Mouse (Mus musculus) ZHBTc4 (cell line): ENCODE results near the gene Rnf183.
A peak's percentile ranks its signal among the peaks of the same experiment; 100 is the strongest.
"Not testable (repeated sequence)": the region's sequence is repeated elsewhere in the genome, so short reads cannot be mapped to it uniquely, and the experiment has no call there.

Source experiments
- DNase-seq: peaks from one replicate; pipeline ENCODE4 v3.0.0-alpha.2; 2011; ENCODE audit warnings: low read depth, low spot score

Rnf183 gene

DNA sequence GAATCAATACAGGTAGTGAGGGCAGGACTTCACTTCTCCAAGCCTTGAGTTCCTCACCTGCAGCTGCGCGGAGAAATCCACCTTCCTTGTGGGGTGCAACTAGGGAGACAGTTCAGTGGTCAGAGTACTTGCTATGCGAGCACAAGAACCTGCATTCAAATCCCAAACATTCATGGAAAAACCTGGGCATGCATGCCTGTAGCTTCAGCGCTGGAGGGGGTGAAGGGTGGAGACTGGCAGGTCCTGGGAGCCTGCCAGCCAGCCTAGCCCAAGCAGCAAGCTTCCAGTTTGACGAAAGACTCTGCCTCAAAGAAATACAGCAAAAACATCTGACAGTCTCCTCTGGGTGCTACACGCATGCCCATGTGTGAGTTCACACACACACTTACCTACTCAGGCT lies at the start of gene Rnf183:
Rnf183 (minus strand) TSS at position 172 of the 400 bp plus-strand sequence.
- no peak for DNase-seq

DNA sequence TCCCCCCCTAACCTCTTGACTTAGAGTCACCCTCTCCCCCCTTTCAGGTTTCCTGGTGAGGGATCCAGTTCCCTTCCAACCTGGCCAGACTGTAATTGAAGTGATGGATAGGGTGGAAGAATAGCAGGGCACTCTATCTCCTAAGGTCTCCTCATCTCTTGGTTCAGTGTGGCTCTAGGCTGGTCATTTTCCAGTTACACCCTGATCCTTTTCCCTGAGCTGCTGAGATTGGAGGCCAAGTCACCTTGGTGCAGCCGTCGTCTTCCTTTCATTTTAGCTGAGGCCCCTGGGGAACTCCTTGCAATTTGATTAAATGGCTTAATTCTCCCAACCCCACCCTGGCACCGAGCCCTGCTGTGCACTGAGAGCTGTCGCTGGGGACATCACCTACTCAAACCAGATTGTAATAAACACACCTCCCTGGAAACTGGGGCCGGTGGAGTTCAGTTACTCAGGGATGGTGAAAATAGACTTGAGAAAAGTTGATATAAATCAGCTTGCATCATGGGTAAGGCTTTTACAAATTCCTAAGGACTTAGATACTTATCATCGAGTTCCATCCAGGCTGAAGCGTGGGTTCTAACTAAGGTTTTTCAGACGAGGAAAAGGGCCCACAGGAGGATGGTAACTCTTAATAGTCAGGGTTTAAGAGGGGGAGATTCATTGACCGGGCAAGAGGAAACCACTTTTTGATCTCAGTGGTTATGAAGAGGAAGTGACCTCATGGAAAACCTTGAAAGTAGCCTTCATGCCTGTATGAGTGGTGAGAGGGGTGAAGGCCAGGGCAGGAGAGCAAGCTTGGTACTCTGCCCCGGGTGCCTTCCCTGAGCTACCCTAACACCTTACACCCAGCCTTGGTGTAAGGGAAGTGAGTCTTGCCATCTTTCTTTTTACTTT lies 45.9 kb upstream of the Rnf183 start:
- peak; percentile 11 for DNase-seq

DNA sequence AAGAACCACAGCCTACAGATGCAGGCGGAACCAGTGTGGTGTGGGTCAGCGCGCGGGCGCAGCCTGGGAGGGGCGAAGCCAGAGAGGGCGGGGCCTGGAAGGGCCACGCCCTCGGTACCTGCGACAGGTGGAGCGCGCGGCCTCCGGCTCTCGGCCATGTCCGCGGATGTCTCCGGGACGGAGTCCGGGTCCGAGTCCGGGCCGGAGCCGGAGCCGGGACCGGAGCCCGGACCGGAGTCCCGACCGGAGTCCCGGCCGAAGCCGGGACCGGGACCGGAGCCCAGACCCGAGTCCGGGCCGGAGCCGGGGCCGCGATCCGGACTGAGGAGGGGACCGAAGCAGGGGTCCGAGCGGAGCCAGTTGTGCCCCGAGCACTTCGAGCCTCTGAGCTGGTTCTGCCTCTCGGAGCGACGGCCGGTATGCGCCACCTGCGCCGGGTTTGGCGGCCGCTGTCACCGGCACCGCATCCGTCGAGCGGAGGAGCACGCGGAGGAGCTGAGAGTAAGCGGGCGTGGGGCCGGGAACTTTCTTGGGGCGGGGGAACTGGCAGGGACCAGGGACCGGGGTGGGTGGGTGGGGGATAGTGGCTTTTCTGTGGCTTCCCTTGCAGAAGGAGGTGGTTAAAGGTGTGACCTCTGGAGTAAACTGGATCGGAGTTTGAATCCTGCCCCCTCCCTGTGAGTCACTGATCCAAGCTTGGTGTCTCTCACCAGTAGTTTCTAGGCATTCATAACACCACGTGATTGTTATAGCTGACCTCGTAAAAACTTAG lies 45.1 kb upstream of the Rnf183 start, which contains the start of gene Bspry:
Bspry (plus strand) TSS at position 117 of the 772 bp plus-strand sequence.
- DNase-seq = peak; percentile 80

DNA sequence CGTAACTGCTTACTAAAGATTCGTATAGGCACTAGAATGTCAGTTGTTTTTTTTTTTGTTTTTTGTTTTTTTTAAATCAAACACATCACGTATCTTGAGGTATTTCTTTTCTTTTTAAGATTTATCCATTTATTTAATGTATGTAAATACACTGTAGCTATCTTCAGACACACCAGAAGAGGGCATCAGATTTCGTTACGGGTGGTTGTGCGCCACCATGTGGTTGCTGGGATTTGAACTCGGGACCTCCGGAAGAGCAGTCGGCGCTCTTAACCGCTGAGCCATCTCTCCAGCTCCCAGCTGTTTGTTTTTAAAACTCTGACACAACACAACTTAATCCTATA lies 44.5 kb upstream of the Rnf183 start:
- DNase-seq = not testable (repeated sequence)

DNA sequence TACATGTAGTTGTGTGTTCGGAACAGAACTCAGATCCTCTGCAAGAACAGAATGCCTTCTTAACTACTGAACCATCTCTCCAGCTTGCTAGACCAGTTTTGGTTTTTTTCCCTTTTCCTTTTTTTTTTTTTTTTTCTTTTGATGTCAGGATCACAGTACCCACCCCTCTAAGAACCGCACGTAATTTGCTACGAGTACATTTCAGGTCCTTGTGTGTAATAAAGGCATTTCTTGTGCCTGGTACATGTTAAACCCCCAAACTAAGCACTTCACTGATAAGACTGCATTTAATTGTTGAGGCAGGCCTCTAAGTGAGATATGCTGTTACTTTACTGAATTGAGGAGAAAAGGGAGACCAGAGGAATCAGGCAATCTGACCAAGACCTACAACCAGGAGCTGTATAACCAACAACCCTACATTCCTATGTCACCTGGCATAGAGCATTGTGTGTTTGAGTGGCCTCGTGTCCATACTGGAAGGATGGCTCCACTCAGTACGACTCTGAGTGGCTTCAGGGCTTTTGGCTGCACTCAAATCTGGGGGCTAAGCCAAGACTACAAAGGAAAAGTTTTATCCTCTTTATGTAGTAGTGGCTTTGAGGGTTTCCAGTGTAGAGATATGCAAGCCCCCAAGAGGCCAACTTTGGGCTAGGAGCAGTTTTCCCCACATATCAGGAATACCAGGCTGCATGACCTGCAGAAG lies 42.6 kb upstream of the Rnf183 start:
- DNase-seq = no peak

DNA sequence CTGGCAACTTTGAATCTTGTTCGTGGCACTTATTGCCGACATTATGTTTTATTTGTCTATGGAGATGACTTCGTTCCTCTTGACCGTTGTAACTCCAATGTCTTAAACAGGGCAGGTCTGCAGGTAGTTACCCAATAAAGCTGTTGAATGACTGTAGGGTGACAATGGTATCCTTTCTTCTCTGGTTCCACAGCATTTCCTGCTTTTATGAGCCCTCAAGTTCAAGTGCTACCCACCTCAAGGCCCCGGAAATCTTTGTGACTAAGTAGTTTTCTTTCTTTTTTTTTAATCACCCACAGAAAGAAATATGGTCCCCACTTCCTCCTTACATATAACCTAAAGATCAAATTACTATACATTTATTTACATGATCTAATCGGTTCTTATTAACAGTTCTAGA lies 40.7 kb upstream of the Rnf183 start:
- DNase-seq = no peak

DNA sequence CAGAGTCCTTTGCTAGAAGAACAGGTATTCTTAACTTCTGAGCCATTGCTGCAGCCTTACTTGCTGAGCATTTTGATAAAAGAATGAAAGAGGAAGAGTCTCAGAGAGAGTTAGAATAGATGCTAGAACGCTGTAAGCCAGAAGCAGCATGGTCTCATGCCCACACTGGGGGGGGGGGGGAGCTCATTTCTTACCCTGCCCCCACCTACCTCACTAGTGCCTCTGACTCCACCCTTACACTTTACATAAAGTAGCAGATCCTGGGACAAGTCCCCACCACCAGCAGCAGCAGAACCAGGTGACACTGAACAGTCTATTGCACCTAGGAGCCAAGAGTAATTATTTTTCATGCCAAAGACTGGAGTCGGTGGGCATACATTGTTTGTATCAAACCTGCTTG lies 40.1 kb upstream of the Rnf183 start:
- no peak for DNase-seq

DNA sequence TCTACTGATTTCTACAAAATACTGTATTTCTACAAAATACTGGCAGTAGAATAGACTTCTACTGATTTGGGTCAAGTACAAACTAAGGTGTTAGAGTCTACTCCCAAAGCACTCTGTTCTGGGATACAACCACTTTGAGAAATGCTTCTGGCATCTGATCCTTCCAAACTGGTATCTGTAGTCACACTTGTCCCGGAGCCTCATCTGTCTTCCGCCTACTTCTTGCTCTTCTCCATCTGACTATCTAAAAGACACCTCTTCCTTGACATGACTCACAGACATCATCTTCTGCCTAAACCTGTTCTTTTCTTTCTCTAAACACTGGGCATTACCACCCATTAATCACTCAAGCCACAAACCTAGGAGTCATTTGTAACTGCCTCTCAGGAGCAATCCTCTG lies 37.0 kb upstream of the Rnf183 start:
- no peak for DNase-seq

DNA sequence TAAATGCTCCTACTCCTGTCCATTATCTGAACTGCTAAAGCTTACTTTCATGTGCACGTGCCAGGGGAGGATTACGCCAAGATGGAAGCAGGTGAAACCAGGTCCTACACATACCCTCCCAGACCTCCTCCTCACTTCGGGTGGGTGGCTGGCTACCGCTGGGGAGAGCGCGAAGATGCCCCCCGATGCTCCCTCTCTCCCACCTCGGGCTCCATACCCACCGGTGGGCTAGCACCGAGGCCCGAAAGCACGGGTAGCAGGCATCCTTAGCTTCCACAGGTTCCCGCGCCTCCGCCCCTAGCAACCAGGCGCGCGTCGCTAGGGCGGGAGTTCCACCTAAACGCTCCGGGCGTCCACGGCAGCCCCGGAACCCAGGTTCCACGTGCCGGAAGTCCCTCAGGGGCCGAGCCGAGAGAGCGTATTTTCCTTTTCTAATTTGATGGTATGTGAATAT lies 35.6 kb upstream of the Rnf183 start, which contains the start of gene Wdr31:
Wdr31 (minus strand) TSS at position 299 of the 454 bp plus-strand sequence.
- DNase-seq = peak; percentile 92

DNA sequence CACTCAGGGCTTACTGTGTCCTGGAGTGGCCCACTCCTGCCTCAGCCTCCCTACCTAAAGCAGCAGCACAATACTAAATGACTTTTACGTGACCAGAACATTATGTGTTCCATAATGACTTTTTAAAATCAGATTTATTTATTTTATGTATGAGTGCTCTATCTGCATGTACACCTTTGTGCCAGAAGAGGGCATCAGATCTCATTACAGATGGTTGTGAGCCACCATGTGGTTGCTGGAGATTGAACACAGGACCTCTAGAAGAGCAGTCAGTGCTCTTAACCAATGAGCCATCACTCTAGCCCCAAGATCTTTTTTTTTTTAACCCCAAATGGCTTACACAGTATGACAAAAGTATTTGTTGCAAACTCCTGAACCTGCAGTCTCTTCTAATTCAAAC lies 33.1 kb upstream of the Rnf183 start:
- peak; percentile 52 for DNase-seq

DNA sequence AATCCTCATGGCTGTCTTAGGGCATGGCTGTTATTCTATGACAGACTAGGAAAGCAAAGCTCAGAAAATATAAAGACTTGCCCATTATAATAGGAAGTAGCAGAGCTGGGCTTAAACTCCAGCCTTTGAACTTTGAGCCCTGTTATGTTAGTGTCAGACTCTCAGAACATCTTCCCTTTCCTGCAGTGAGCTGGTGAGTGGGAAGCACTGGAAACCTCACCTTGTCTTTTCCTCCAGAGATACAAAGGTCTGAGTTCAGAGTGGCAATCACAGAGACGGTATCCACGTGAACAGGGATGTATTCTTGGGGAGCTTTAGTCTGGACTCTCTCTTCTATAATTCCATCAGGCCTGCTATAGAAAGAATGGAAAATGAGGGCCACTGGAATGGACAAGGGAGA lies 28.1 kb upstream of the Rnf183 start:
- DNase-seq = no peak

DNA sequence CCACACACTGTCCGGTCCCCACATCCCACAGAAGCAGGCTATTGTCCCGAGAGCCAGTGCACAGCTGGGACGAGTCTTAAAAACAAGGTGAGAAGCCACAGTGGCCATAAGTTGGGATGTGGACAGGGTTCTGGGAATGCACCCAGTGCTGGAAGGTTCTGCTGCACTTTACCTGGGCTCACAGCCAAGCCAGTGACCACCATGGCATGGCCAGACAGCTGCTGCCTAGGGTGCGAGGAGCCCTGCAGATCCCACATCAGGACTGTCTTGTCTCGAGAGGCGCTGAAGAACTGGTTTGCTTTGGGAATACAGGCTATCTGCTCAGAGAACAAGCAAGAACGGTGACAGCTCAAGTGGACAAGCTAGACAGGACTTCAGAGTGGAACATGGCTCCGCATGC lies 25.3 kb upstream of the Rnf183 start:
- no peak for DNase-seq

DNA sequence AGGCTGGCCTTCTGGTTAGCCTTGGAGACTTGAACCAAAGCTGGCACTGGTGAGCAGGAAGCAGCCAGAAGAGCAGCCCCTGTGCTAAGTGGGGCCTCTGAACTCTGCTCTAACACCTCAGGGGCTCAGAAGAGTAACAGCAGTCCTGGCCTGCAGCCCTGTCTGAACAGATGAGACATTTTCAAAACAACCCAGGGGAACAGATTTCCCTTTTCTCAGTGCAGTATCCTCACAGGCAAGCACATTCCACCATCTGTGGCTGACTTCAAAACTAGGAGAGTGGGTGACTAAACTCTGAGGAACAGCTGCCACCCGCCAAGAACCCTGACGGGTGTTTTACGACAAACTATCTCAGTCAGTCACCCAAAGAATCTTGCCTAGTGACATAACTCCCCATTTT lies 24.0 kb upstream of the Rnf183 start:
- no peak for DNase-seq

DNA sequence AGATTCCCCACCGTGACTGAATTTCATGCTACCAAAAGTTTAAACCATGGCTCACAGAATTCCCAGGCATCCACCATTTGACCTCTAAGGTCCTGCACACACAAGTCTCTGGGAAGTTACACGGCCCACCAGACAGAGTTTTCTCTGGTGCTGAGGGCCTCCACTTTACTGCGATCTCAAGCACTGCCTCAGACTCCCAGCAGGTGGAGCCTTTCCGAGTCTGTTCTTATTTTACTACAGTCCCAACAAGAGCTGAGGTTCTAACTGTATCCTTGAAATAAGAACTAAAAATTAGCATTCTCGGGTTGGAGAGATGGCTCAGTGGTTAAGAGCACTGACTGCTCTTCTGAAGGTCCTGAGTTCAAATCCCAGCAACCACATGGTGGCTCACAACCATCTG lies 19.9 kb upstream of the Rnf183 start:
- peak; percentile 63 for DNase-seq

DNA sequence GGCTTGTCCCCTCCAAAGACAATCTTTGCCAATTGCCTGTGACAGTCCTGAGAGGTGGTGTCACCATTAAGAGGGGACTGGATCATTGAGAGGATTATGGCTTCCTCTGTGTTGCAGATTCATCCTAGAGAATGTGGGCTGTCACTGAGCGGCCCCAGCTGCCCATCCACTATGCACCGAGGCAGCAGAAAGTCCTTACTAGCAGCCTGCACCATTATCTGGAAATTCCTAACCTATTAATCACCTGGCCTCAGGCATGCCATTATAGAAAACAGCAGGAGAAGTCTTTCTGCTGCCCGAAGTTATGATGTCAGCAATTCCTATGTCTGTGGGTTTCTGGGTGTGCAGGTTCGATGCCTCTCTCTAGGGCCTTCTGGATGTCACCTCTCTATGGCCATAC lies 5.9 kb upstream of the Rnf183 start:
- no peak for DNase-seq

DNA sequence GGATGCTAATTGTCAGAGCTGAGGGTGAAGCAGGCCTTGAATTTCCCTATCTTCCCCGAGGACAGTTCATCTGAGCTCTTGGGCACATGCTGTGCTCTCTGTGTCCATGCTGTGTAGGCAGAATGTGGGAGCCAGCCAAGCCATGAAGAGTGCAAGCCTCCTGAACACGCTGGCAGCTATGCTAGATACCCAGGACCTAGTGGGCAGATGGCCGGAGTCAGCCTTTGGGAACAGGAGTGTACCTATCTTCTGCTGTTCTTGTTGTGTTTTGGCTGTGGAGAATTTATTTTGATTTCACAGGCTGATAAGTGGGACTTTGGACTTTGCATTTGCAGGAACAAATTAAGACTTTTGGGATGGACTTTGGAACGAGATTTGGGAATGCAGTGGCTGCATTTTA lies 5.5 kb upstream of the Rnf183 start:
- DNase-seq = no peak

DNA sequence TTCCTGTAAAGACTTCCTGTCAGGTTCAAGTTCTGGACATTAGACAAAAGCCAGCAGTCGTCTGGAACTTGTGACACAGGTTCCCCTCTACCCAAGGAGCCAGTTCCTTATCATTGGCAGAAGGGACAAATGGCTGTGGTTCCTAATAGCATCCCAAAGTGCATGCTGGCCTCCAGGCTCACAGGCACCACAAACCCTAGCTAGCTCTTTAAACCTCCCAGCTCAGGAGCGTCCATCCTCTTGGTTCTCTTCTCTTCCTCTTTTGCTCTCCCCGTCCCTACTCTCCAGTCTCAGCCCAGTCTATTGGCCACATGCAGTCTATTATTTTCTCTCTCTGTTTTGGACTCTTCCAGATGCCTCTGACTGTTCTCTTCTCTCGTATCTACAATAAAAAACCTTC lies 4.7 kb upstream of the Rnf183 start:
- no peak for DNase-seq

DNA sequence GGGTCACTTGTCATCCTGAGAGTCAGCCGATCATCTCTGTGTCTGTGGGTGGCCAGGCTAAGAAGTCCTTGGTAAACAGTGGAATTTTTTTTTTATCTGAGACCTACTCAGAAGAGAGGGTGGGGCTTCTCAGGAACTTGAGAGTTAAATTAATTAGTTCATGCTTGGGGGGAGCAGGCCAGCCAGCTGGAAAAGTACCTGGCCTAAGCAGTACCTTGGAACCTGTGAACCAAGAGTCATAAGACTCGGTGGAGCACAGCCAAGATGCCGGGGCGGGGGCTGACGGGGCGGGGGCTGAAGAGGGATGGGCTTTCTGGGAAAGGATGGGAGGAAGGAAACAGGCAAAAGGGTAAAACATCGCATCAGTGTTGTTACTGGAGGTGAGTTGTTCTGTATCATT lies 2.8 kb upstream of the Rnf183 start:
- no peak for DNase-seq

DNA sequence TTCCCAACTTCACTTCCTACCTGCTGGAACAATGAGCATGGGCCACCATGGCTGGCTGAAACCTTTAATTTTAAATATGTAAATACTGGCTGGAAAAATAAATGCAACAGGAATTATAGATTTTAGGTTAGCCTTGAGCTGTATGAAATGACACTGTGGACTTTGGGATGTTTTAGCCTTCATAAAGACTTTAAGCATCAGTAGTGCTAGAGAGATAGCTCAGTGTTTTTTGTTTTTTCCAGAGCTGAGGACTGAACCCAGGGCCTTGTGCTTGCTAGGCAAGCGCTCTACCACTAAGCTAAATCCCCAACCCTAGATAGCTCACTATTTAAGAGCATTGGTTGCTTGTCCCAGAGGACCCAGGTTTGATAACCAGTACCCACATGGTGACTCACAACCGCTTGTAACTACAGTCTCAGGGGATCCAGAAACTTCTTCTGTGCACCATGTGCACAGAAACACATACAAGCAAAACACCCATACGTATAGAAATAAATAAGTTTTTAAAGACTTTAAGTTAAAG lies 2.3 kb upstream of the Rnf183 start:
- no peak for DNase-seq

DNA sequence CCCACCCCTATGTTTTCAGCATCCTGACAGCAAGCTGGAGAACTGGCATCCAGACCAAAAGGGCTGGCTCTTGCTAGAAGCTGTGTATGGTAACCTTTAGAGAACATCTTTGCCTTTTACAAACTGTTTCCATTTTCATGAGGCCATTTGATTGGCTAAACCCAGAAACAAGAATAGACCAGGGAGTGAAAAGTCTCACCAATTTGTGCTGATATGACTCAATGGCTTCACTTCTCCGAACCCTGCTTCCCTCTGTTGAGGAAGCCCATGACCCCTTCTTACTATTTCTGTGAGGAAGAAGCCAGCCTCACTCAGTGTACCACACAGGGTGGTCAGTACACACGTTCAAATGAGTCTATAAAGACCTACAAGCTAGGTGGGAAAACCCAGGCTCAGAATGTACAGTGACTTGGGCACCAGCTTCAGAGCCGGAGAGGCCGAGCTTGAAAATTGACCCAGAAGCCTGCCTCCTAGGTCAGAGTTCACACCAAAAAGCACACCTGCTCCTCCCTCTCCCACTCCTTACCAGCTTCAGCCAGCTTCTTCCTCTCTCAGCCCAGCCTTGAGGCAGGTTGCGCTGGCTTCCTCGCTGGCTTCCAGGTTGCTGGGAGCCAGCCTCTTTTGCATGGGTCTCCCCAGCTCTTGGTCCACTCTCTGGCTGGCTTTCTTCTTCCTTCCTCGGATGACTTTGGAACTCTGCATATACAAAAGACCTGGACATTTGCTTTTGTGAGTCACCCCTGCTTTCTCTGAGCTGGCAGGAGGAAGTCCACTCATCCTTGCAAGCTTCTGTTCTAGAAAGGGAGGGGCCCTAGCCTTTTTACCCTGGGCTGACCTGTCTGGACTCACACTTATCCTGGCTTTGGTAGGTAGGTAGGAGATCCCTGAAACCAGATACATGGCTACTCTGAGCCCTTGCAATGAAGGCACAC lies 847 bp downstream of the Rnf183 start:
- DNase-seq = peak; percentile 16

DNA sequence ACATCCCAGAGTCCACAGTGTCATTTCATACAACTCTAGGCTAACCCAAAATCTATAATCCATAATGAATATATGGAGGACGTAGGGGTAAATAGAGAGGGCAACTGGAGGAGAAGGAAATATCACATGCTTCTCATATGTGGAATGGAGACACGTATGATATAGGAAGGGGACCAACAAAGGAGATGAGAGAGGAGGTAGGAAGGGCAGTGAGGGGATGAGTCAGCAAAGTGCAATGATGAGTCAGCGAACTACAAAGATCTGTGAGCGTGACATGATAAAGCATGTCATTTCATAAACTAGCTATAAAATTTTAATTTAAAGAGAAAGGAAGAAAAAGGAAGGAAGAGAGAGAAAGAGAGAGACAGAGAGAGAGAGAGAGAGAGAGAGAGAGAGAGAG lies 3.5 kb downstream of the Rnf183 start:
- DNase-seq = no peak
